Mouse (Mus musculus) right cerebral cortex, postnatal 36 days (tissue): ENCODE data around the gene Ap4e1.
"Not testable (repeated sequence)": the region's sequence is repeated elsewhere in the genome, so short reads cannot be mapped to it uniquely, and the experiment has no call there.

Experiments used
- DNase-seq, 2 experiments: peaks; one replicate each; pipeline ENCODE4 v3.0.0; 2022; ENCODE audit warnings: low spot score in 2 of 2, mixed read lengths in 1 of 2

Ap4e1 gene

GRCm38 (mm10) chr2:127077611-127078010 lies 69.1 kb downstream of the Ap4e1 start:
- DNase-seq: no peak

- not testable (repeated sequence) for DNase-seq
Measured at GRCm38 (mm10) chr2:127079066-127079465, 70.5 kb downstream of the Ap4e1 start.

- no peak for DNase-seq
Measured at GRCm38 (mm10) chr2:127079881-127080590, 71.5 kb downstream of the Ap4e1 start.

DNA sequence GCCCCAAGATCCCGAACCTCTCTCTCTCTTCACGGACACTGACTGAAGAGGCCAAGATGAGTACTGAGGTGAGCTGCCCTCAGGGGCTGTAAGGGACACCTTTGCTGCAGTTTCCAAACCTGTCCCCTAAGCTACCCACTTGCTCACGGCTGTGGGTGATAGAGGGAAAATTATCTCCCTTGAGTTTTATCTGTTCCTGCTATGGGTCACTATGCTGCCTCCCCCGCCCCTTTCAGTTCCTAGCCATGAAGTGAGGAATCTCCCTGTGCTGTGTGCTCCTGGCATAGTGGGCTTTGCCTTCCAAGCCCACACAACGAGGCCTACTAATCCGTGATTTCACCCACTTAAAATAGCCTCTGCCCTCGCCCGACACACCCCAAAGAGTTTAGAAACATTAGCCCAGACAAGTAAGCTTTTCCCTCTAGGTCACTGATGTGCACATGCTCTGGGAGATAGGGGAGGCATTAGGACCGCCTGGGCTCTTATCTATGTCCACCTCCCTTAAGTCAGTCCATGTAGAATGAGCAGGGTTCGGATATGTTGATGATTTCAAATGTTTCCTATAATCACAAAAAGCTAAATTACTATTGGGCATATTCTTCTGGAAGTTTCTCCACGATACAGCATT lies 72.2 kb downstream of the Ap4e1 start:
- no peak for DNase-seq

DNA sequence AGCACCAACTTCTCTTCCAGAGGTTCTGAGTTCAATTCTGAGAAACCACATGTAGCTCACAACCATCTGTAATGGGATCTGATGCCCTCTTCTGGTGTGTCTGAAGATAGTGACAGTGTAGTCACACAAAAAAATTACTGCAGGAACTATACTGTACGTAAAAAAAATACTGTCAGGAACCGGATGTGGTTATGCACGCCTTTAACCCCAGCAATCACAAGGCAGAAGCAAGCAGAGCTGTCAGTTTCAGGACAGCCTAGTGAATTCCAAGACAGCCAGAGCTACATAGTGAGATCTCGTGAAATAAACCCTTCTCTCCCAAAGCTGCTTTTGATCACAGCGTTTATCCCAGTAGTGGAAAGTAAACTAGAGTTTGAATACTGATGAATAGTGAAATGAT lies 77.7 kb downstream of the Ap4e1 start:
- DNase-seq: no peak

GRCm38 (mm10) chr2:127090151-127090550 lies 81.6 kb downstream of the Ap4e1 start:
- DNase-seq: not testable (repeated sequence)

DNA sequence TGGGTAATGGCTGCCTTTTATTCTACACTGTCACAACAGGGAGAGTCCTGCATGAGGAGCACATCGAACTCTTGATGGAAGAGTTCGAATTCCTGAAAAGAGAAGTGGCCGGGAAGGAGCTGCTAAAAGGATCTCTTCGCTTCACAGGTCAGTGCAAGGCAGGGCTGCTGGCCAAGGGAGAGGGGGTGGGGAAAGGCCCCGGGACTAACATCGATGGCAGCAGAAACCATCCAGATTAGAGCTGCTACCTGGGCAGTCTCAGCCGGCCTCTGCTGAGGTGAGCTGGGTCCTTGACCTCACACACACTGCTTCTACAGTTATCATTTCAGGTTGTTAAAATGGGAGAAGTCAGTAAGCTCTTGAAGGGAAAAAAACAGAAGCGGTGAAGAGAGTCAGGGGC lies 83.5 kb downstream of the Ap4e1 start:
- no peak for DNase-seq

DNA sequence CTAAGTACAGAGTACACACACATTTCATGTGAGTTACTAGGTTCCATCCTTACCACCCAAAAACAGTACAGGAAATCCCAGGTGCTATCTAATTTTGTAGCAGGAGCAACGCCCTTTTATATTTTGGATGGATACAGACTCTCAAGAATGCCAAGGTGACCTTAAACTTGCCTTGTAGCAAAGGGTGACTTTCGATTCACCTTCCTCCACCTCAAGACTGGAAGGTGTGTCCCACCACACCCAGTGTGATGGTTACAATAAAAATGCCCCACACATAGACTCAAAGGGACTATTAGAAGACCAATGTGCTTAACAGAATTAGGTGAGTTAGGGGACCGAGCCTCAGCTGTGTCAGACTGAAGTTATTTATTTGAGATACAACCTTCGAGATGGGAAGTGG lies 100.5 kb downstream of the Ap4e1 start:
- DNase-seq: no peak
